Mouse (Mus musculus): Measurements from ENCODE around the gene Cnbd2.

DNA sequence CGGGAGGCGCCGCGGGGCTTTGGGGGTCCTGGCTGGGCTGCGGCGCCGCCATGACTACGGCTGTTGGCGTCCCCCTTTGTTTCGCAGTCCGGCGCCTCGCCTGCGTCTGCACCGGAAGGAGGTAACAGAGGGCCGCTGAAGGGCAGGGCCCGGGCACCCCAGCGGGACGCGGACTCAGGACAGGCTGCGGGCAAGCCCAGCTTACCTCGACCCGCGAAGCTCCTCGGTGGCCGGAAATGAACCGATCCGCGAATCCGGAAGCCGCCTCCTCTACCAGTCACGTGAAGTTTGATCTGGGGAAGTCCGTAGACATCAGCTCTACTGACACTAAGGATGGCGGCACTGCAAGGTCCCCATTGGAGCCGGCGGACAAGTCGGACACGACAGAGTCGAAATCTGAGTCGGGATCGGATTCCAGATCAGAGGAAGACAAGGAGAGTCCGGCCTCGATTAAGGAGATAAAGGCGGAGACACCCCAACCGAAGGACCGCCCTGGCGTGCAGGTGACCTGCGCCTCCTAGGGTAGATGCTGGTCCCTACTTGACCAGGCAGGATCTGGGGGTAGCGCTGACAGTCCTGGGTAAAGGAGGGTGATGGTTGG lies at the start of gene Cnbd2, which contains the start of gene Scand1:
- TF ChIP-seq CTCF (IDR thresholded peaks at IDR 0.05; ENCODE audit: insufficient read depth, low read depth, low read length) (peak; percentile 34; the same call in 1 of the 2 replicates), POLR2A (IDR thresholded peaks at IDR 0.05; ENCODE audit: insufficient read depth, low read depth, low read length) (peak; percentile 51; the same call in 1 of the 2 replicates)
